In genomic region chr4:41542136-41542535, GRCm38 (mm10) we compare ENCODE assay signal across 28 mouse cellular contexts. TPM values are rescaled to one million over a fixed set of nuclear protein-coding genes. Genes with fewer than 3 reads are reported as not detected.
DNase-seq lines count a peak whose midpoint lies in the region; ATAC-seq and TF ChIP-seq lines count a peak whose summit lies in the region.
"Had no signal": no experiment of that assay in that cellular context is flagged by ENCODE, and none has a peak within 500 bp of the region (broad histone marks: within the 10 kb centered on the region; RNA-seq: fewer than 3 reads in every experiment).

No protein-coding gene starts in this region.

- no peaks in the 10 kb centered on the region for H3K4me1 ChIP-seq in intestine, embryonic 16.5 days (ENCODE audit: control insufficient read depth, insufficient read depth, low read length)
- no peaks in the 10 kb centered on the region for H3K4me1 ChIP-seq in intestine, embryonic 15.5 days (replicated peaks)
- H3K4me1 ChIP-seq in hindbrain, embryonic 15.5 days (replicated peaks), result peaks cover 35% of the 10 kb centered on the region
- H3K4me1 ChIP-seq in midbrain, embryonic 16.5 days (ENCODE audit: control insufficient read depth, insufficient read depth, low read length), result peaks cover 6% of the 10 kb centered on the region
- H3K4me1 ChIP-seq in heart, adult 2 months (ENCODE audit: control insufficient read depth, insufficient read depth, low read length), result no peaks in the 10 kb centered on the region
- H3K4me1 ChIP-seq in lung, postnatal 0 days (ENCODE audit: insufficient read depth, low read depth, low read length), result no peaks in the 10 kb centered on the region
- H3K4me1 ChIP-seq: kidney, embryonic 15.5 days; liver, embryonic 15.5 days had no signal

- no peaks in the 10 kb centered on the region; the same call in 1 of the 2 replicates for H3K27me3 ChIP-seq in intestine, embryonic 16.5 days (replicated peaks; ENCODE audit: control insufficient read depth, insufficient read depth, low read length)
- H3K27me3 ChIP-seq in intestine, embryonic 15.5 days (replicated peaks), result no peaks in the 10 kb centered on the region
- H3K27me3 ChIP-seq in hindbrain, embryonic 15.5 days, result no peaks in the 10 kb centered on the region
- no peaks in the 10 kb centered on the region for H3K27me3 ChIP-seq in midbrain, embryonic 16.5 days (ENCODE audit: control insufficient read depth, insufficient read depth, low read depth, low read length)
- H3K27me3 ChIP-seq in heart, adult 2 months (ENCODE audit: control insufficient read depth, insufficient read depth, low read length), result no peaks in the 10 kb centered on the region
- H3K27me3 ChIP-seq in lung, postnatal 0 days (replicated peaks; ENCODE audit: insufficient read depth, low read length), result no peaks in the 10 kb centered on the region
- H3K27me3 ChIP-seq: forebrain, embryonic 15.5 days; kidney, embryonic 15.5 days; liver, embryonic 15.5 days had no signal

- 72% methylated on average over 8 of the region's 8 CpGs for whole genome bisulfite sequencing in intestine, embryonic 16.5 days
- 85% methylated on average over 8 of the region's 8 CpGs for WGBS in intestine, embryonic 15.5 days
- 72% methylated on average over 8 of the region's 8 CpGs for WGBS in hindbrain, embryonic 15.5 days
- WGBS in midbrain, embryonic 16.5 days, result 64% methylated on average over 8 of the region's 8 CpGs
- WGBS in heart, adult 2 months, result 71% methylated on average over 8 of the region's 8 CpGs
- 67% methylated on average over 8 of the region's 8 CpGs for WGBS in lung, postnatal 0 days

- H3K4me2 ChIP-seq in intestine, embryonic 16.5 days (ENCODE audit: low read depth, low read length), result no peak overlapping the region
- H3K4me2 ChIP-seq in intestine, embryonic 15.5 days (replicated peaks), result no peak overlapping the region
- H3K4me2 ChIP-seq in hindbrain, embryonic 15.5 days, result no peak overlapping the region
- H3K4me2 ChIP-seq in midbrain, embryonic 16.5 days (ENCODE audit: low read length), result no peak overlapping the region
- no peak overlapping the region for H3K4me2 ChIP-seq in lung, postnatal 0 days (replicated peaks; ENCODE audit: low read depth, low read length)
- H3K4me2 ChIP-seq: forebrain, embryonic 15.5 days; heart, embryonic 11.5 days; kidney, embryonic 15.5 days; liver, embryonic 15.5 days had no signal

- TF ChIP-seq POLR2A in heart, adult 2 months (IDR thresholded peaks at IDR 0.05; ENCODE audit: insufficient read depth, low read depth, low read length), result no peak

- peak; percentile 87 for DNase-seq in MN1 (ENCODE audit: low spot score)
- DNase-seq in heart, adult 2 months, result no peak
- DNase-seq in lung, postnatal 0 days (ENCODE audit: low spot score), result no peak
- no peak for DNase-seq in cerebellum, postnatal 36 days
- DNase-seq: adrenal gland, postnatal 36 days; B cell, adult 2 months; cerebellum, adult 11 months; cerebellum, postnatal 14 days; kidney, adult 11 months; kidney, postnatal 36 days; left cerebral cortex, postnatal 4 days; liver; right cerebral cortex, adult 18-20 months; right cerebral cortex, postnatal 4 days; thymus, postnatal 14 days had no signal

- no peaks in the 10 kb centered on the region for H3K36me3 ChIP-seq in intestine, embryonic 16.5 days (ENCODE audit: control insufficient read depth, insufficient read depth, low read length)
- H3K36me3 ChIP-seq in intestine, embryonic 15.5 days, result no peaks in the 10 kb centered on the region
- H3K36me3 ChIP-seq in hindbrain, embryonic 15.5 days, result peaks cover 4% of the 10 kb centered on the region; the same call in 1 of the 2 replicates
- no peaks in the 10 kb centered on the region for H3K36me3 ChIP-seq in midbrain, embryonic 16.5 days (ENCODE audit: control insufficient read depth, insufficient read depth, low read length)
- no peaks in the 10 kb centered on the region for H3K36me3 ChIP-seq in heart, adult 2 months (ENCODE audit: control insufficient read depth, insufficient read depth, low read length)
- H3K36me3 ChIP-seq in lung, postnatal 0 days (ENCODE audit: insufficient read depth, low read length), result no peaks in the 10 kb centered on the region
- H3K36me3 ChIP-seq: forebrain, embryonic 15.5 days; kidney, embryonic 15.5 days; liver, embryonic 15.5 days had no signal

- TF ChIP-seq EP300 in heart, adult 2 months (IDR thresholded peaks at IDR 0.05; ENCODE audit: insufficient read depth, low read depth, low read length), result no peak
- TF ChIP-seq EP300 in lung, postnatal 0 days (IDR thresholded peaks at IDR 0.05), result no peak

- 0 out of 2 replicates have a peak overlapping the region, but pooled peaks have one; percentile 14 for H3K27ac ChIP-seq in intestine, embryonic 16.5 days (ENCODE audit: low read length)
- no peak overlapping the region for H3K27ac ChIP-seq in intestine, embryonic 15.5 days
- H3K27ac ChIP-seq in hindbrain, embryonic 15.5 days (replicated peaks), result peak overlapping the region; percentile 72
- H3K27ac ChIP-seq in midbrain, embryonic 16.5 days (ENCODE audit: low read length), result no peak overlapping the region
- H3K27ac ChIP-seq in heart, adult 2 months, result no peak overlapping the region
- H3K27ac ChIP-seq in lung, postnatal 0 days (ENCODE audit: low read length), result no peak overlapping the region
- H3K27ac ChIP-seq: forebrain, embryonic 15.5 days; kidney, embryonic 15.5 days; liver, embryonic 15.5 days; macrophage had no signal

- ATAC-seq in intestine, embryonic 16.5 days, result no peak
- ATAC-seq in intestine, embryonic 15.5 days, result no peak
- 0 out of 2 replicates have a peak, but pooled peaks have one; percentile 37 for ATAC-seq in hindbrain, embryonic 15.5 days (ENCODE audit: low FRiP score, low read depth)
- ATAC-seq in midbrain, embryonic 16.5 days, result 0 out of 2 replicates have a peak, but pooled peaks have one; percentile 52
- no peak for ATAC-seq in lung, postnatal 0 days
- ATAC-seq: forebrain, embryonic 15.5 days had no signal

- no peak for TF ChIP-seq CTCF in heart, adult 2 months (IDR thresholded peaks at IDR 0.05)
- no peak for TF ChIP-seq CTCF in lung, postnatal 0 days (IDR thresholded peaks at IDR 0.05)

- H3K79me2 ChIP-seq in heart, adult 2 months (replicated peaks; ENCODE audit: control insufficient read depth, insufficient read depth, low read length), result 0 out of 2 replicates have a peak, but pooled peaks cover 2% of the 10 kb centered on the region

- H3K9ac ChIP-seq in intestine, embryonic 16.5 days (ENCODE audit: low read depth, low read length), result no peak overlapping the region
- no peak overlapping the region for H3K9ac ChIP-seq in intestine, embryonic 15.5 days
- no peak overlapping the region for H3K9ac ChIP-seq in hindbrain, embryonic 15.5 days
- H3K9ac ChIP-seq in midbrain, embryonic 16.5 days (ENCODE audit: low read depth, low read length), result no peak overlapping the region
- H3K9ac ChIP-seq in heart, adult 2 months (ENCODE audit: low read depth, low read length), result no peak overlapping the region
- H3K9ac ChIP-seq in lung, postnatal 0 days (replicated peaks; ENCODE audit: low read depth), result no peak overlapping the region
- H3K9ac ChIP-seq: forebrain, embryonic 15.5 days; kidney, embryonic 15.5 days; liver, embryonic 15.5 days had no signal

- H3K4me3 ChIP-seq in intestine, embryonic 16.5 days (ENCODE audit: low read length), result no peak overlapping the region
- no peak overlapping the region for H3K4me3 ChIP-seq in intestine, embryonic 15.5 days (replicated peaks)
- H3K4me3 ChIP-seq in hindbrain, embryonic 15.5 days, result no peak overlapping the region
- H3K4me3 ChIP-seq in midbrain, embryonic 16.5 days (ENCODE audit: low read depth, low read length), result no peak overlapping the region
- no peak overlapping the region for H3K4me3 ChIP-seq in heart, adult 2 months
- no peak overlapping the region for H3K4me3 ChIP-seq in lung, postnatal 0 days (ENCODE audit: low read depth, low read length)
- H3K4me3 ChIP-seq: forebrain, embryonic 15.5 days; kidney, embryonic 15.5 days; liver, embryonic 15.5 days had no signal

- intact Hi-C loops in heart, adult 2 months (cut with DNase I), result no loop called here

- H3K9me3 ChIP-seq in intestine, embryonic 16.5 days (ENCODE audit: control insufficient read depth, low read length), result no peaks in the 10 kb centered on the region
- no peaks in the 10 kb centered on the region for H3K9me3 ChIP-seq in intestine, embryonic 15.5 days
- no peaks in the 10 kb centered on the region for H3K9me3 ChIP-seq in hindbrain, embryonic 15.5 days
- H3K9me3 ChIP-seq in midbrain, embryonic 16.5 days (replicated peaks; ENCODE audit: control insufficient read depth, low read length, poor library complexity, severe bottlenecking), result no peaks in the 10 kb centered on the region
- H3K9me3 ChIP-seq in lung, postnatal 0 days (ENCODE audit: low read length), result no peaks in the 10 kb centered on the region
- H3K9me3 ChIP-seq: forebrain, embryonic 15.5 days; kidney, embryonic 15.5 days; liver, embryonic 15.5 days had no signal

RNA-seq across cellular contexts. Expression of gene 1110017D15Rik, which starts 25.0 kb away (rescaled TPM):
- polyA plus RNA-seq in intestine, embryonic 16.5 days (2015; fragmentation: Nextera tagmentation; extraction: Ambion mirVana), result 0.21 TPM in 1 of 2 replicates, not detected in the other
- 0.28 and 0.55 TPM in 2 replicates for polyA plus RNA-seq in intestine, embryonic 15.5 days (2015; fragmentation: Nextera tagmentation; extraction: Ambion mirVana)
- polyA plus RNA-seq in hindbrain, embryonic 15.5 days (2015; fragmentation: Nextera tagmentation; extraction: Ambion mirVana), result 17.0 and 19.3 TPM in 2 replicates
- 15.1 and 18.5 TPM in 2 replicates for polyA plus RNA-seq in midbrain, embryonic 16.5 days (2015; fragmentation: Nextera tagmentation; extraction: Ambion mirVana)
- not detected for total RNA-seq in heart, adult 2 months (2021)
- polyA plus RNA-seq in heart, adult 2 months (2012; rRNA removed), result 0.94 and 3.2 TPM in 2 replicates
- polyA plus RNA-seq in lung, postnatal 0 days (2015; fragmentation: Nextera tagmentation; extraction: Ambion mirVana), result 37.3 and 41.4 TPM in 2 replicates
- total RNA-seq: CH12.LX; gastrocnemius, adult 8-10 months; granulocyte monocyte progenitor cell, adult 5-6 weeks; hematopoietic stem cell, adult 5-6 weeks had no signal
- polyA plus RNA-seq: heart, embryonic 11.5 days; kidney, embryonic 15.5 days; liver, embryonic 15.5 days had no signal

RNA-seq across cellular contexts. Expression of gene Fam219a, which starts 27.2 kb away (rescaled TPM):
- polyA plus RNA-seq in intestine, embryonic 16.5 days (2015; fragmentation: Nextera tagmentation; extraction: Ambion mirVana), result 2.4 and 2.9 TPM in 2 replicates
- polyA plus RNA-seq in intestine, embryonic 15.5 days (2015; fragmentation: Nextera tagmentation; extraction: Ambion mirVana), result 2.3 TPM in 2 replicates
- polyA plus RNA-seq in hindbrain, embryonic 15.5 days (2015; fragmentation: Nextera tagmentation; extraction: Ambion mirVana), result 17.6 and 19.0 TPM in 2 replicates
- 16.4 and 21.7 TPM in 2 replicates for polyA plus RNA-seq in midbrain, embryonic 16.5 days (2015; fragmentation: Nextera tagmentation; extraction: Ambion mirVana)
- total RNA-seq in heart, adult 2 months (2021), result 10 to 100 TPM; 13.4 to 14.4 TPM
- polyA plus RNA-seq in heart, adult 2 months (2012; rRNA removed), result 15.8 and 18.4 TPM in 2 replicates
- 4.7 and 5.2 TPM in 2 replicates for polyA plus RNA-seq in lung, postnatal 0 days (2015; fragmentation: Nextera tagmentation; extraction: Ambion mirVana)

RNA-seq across cellular contexts. Expression of gene Dnaic1, which starts 27.4 kb away (rescaled TPM):
- polyA plus RNA-seq in intestine, embryonic 16.5 days (2015; fragmentation: Nextera tagmentation; extraction: Ambion mirVana), result 3.5 and 4.2 TPM in 2 replicates
- 5.6 and 5.8 TPM in 2 replicates for polyA plus RNA-seq in intestine, embryonic 15.5 days (2015; fragmentation: Nextera tagmentation; extraction: Ambion mirVana)
- 2.0 and 2.6 TPM in 2 replicates for polyA plus RNA-seq in hindbrain, embryonic 15.5 days (2015; fragmentation: Nextera tagmentation; extraction: Ambion mirVana)
- 1.4 and 2.6 TPM in 2 replicates for polyA plus RNA-seq in midbrain, embryonic 16.5 days (2015; fragmentation: Nextera tagmentation; extraction: Ambion mirVana)
- 1 to 10 TPM in 1 of 2 experiments, under 1 TPM in 1; 0.94 to 2.3 TPM for total RNA-seq in heart, adult 2 months (2021)
- 7.3 and 8.6 TPM in 2 replicates for polyA plus RNA-seq in heart, adult 2 months (2012; rRNA removed)
- polyA plus RNA-seq in lung, postnatal 0 days (2015; fragmentation: Nextera tagmentation; extraction: Ambion mirVana), result 8.9 and 9.0 TPM in 2 replicates
- total RNA-seq: adrenal gland, postnatal 36 days; granulocyte monocyte progenitor cell, adult 5-6 weeks; hematopoietic stem cell, adult 5-6 weeks had no signal

RNA-seq across cellular contexts. Expression of gene AI464131, which starts 39.3 kb away (rescaled TPM):
- 12.7 and 15.3 TPM in 2 replicates for polyA plus RNA-seq in intestine, embryonic 16.5 days (2015; fragmentation: Nextera tagmentation; extraction: Ambion mirVana)
- polyA plus RNA-seq in intestine, embryonic 15.5 days (2015; fragmentation: Nextera tagmentation; extraction: Ambion mirVana), result 8.1 and 9.4 TPM in 2 replicates
- 11.2 and 14.0 TPM in 2 replicates for polyA plus RNA-seq in hindbrain, embryonic 15.5 days (2015; fragmentation: Nextera tagmentation; extraction: Ambion mirVana)
- 7.4 and 11.6 TPM in 2 replicates for polyA plus RNA-seq in midbrain, embryonic 16.5 days (2015; fragmentation: Nextera tagmentation; extraction: Ambion mirVana)
- total RNA-seq in heart, adult 2 months (2021), result 10 to 100 TPM; 11.6 to 12.0 TPM
- 7.6 and 11.0 TPM in 2 replicates for polyA plus RNA-seq in heart, adult 2 months (2012; rRNA removed)
- polyA plus RNA-seq in lung, postnatal 0 days (2015; fragmentation: Nextera tagmentation; extraction: Ambion mirVana), result 5.0 and 5.5 TPM in 2 replicates
- total RNA-seq: granulocyte monocyte progenitor cell, adult 5-6 weeks had no signal

Comparison
In these comparisons a context has a peak if more than half of its experiments do, and no peak if none do; other contexts are left out.
1. H3K27ac ChIP-seq: peak in intestine, embryonic 16.5 days (single experiment) and hindbrain, embryonic 15.5 days (single experiment); none in intestine, embryonic 15.5 days (single experiment), midbrain, embryonic 16.5 days (single experiment), heart, adult 2 months (single experiment) and lung, postnatal 0 days (single experiment).
2. ATAC-seq: peak in hindbrain, embryonic 15.5 days (single experiment) and midbrain, embryonic 16.5 days (single experiment); none in intestine, embryonic 16.5 days (single experiment), intestine, embryonic 15.5 days (single experiment) and lung, postnatal 0 days (single experiment).